8 mouse cellular contexts compared by ENCODE assay signal in genomic region chr3:51388904-51389303, GRCm38 (mm10). TPM values are rescaled to one million over a fixed set of nuclear protein-coding genes. Genes with fewer than 3 reads are reported as not detected.
A peak's percentile ranks its signal among the peaks of the same experiment; 100 is the strongest.
DNase-seq lines count a peak whose midpoint lies in the region; ATAC-seq and TF ChIP-seq lines count a peak whose summit lies in the region.

No protein-coding gene starts in this region.

- TF ChIP-seq CTCF in kidney, postnatal 0 days (IDR thresholded peaks at IDR 0.05; ENCODE audit: low read depth), result no peak

- ATAC-seq in kidney, postnatal 0 days (replicated peaks; ENCODE audit: low FRiP score, low read depth), result no peak; the same call in 1 of the 2 replicates
- no peak for ATAC-seq in limb, embryonic 14.5 days (ENCODE audit: low FRiP score, low read depth)
- ATAC-seq in neural tube, embryonic 13.5 days (ENCODE audit: low read depth), result no peak

- 0 out of 2 replicates have a peak overlapping the region, but pooled peaks have one; percentile 27 for H3K9ac ChIP-seq in kidney, postnatal 0 days (ENCODE audit: low read depth, low read length)
- peak overlapping the region; percentile 40; the same call in 1 of the 2 replicates for H3K9ac ChIP-seq in limb, embryonic 14.5 days (ENCODE audit: low read depth, low read length, severe bottlenecking)
- H3K9ac ChIP-seq in neural tube, embryonic 13.5 days, result peak overlapping the region; percentile 60

- peak overlapping the region; percentile 47 for H3K4me2 ChIP-seq in kidney, postnatal 0 days (ENCODE audit: low read length)
- peak overlapping the region; percentile 44 for H3K4me2 ChIP-seq in limb, embryonic 14.5 days (replicated peaks; ENCODE audit: low read depth, low read length, severe bottlenecking)
- H3K4me2 ChIP-seq in neural tube, embryonic 13.5 days, result peak overlapping the region; percentile 51

- H3K27ac ChIP-seq in kidney, postnatal 0 days, result no peak overlapping the region
- H3K27ac ChIP-seq in limb, embryonic 14.5 days (replicated peaks; ENCODE audit: low read depth, low read length), result no peak overlapping the region
- no peak overlapping the region for H3K27ac ChIP-seq in neural tube, embryonic 13.5 days (replicated peaks)

- no peaks in the 10 kb centered on the region for H3K36me3 ChIP-seq in kidney, postnatal 0 days (ENCODE audit: insufficient read depth, low read length)
- H3K36me3 ChIP-seq in erythroblast, embryonic 14.5 days (ENCODE audit: control insufficient read depth), result no peaks in the 10 kb centered on the region
- no peaks in the 10 kb centered on the region for H3K36me3 ChIP-seq in limb, embryonic 14.5 days (ENCODE audit: control insufficient read depth, insufficient read depth, low read length)
- no peaks in the 10 kb centered on the region for H3K36me3 ChIP-seq in neural tube, embryonic 13.5 days

- H3K9me3 ChIP-seq in kidney, postnatal 0 days (replicated peaks; ENCODE audit: low read length), result no peaks in the 10 kb centered on the region
- no peaks in the 10 kb centered on the region for H3K9me3 ChIP-seq in erythroblast, embryonic 14.5 days (ENCODE audit: control insufficient read depth, low read length)
- H3K9me3 ChIP-seq in limb, embryonic 14.5 days (ENCODE audit: control insufficient read depth, low read length), result no peaks in the 10 kb centered on the region
- H3K9me3 ChIP-seq in neural tube, embryonic 13.5 days, result no peaks in the 10 kb centered on the region

- DNase-seq in kidney, postnatal 0 days (ENCODE audit: low spot score), result no peak
- no peak for DNase-seq in kidney, adult 9 months
- no peak for DNase-seq in limb, embryonic 14.5 days (ENCODE audit: low spot score)
- no peak for DNase-seq in right cerebral cortex, adult 2 months (ENCODE audit: low spot score in 2 of 2)
- no peak for DNase-seq in urinary bladder, adult 2 months (ENCODE audit: low spot score)
- DNase-seq in cerebellum, postnatal 10 days, result no peak

- WGBS in kidney, postnatal 0 days, result 5% methylated on average over 13 of the region's 13 CpGs
- 11% methylated on average over 13 of the region's 13 CpGs for WGBS in limb, embryonic 14.5 days
- 4% methylated on average over 13 of the region's 13 CpGs for WGBS in neural tube, embryonic 13.5 days

- 0 out of 2 replicates have a peak overlapping the region, but pooled peaks have one; percentile 11 for H3K4me3 ChIP-seq in kidney, postnatal 0 days (replicated peaks; ENCODE audit: low read depth, low read length)
- peak overlapping the region; percentile 56 for H3K4me3 ChIP-seq in erythroblast, embryonic 14.5 days (replicated peaks)
- H3K4me3 ChIP-seq in limb, embryonic 14.5 days (replicated peaks; ENCODE audit: low read length), result peak overlapping the region; percentile 13
- peak overlapping the region; percentile 16; the same call in 1 of the 2 replicates for H3K4me3 ChIP-seq in neural tube, embryonic 13.5 days

- TF ChIP-seq POLR2A in limb, embryonic 14.5 days (IDR thresholded peaks at IDR 0.05; ENCODE audit: borderline replicate concordance, extremely low read depth, insufficient read depth, insufficient read length), result no peak

- no peaks in the 10 kb centered on the region for H3K27me3 ChIP-seq in kidney, postnatal 0 days (ENCODE audit: insufficient read depth, low read length)
- no peaks in the 10 kb centered on the region for H3K27me3 ChIP-seq in erythroblast, embryonic 14.5 days (ENCODE audit: control insufficient read depth)
- no peaks in the 10 kb centered on the region for H3K27me3 ChIP-seq in limb, embryonic 14.5 days (ENCODE audit: control insufficient read depth, insufficient read depth, low read length)
- H3K27me3 ChIP-seq in neural tube, embryonic 13.5 days, result 0 out of 2 replicates have a peak, but pooled peaks cover 5% of the 10 kb centered on the region

- H3K4me1 ChIP-seq in kidney, postnatal 0 days (replicated peaks; ENCODE audit: insufficient read depth, low read length), result 0 out of 2 replicates have a peak, but pooled peaks cover 3% of the 10 kb centered on the region
- peaks cover 43% of the 10 kb centered on the region for H3K4me1 ChIP-seq in erythroblast, embryonic 14.5 days (ENCODE audit: control insufficient read depth)
- H3K4me1 ChIP-seq in limb, embryonic 14.5 days (ENCODE audit: control insufficient read depth, insufficient read depth, low read length), result no peaks in the 10 kb centered on the region
- H3K4me1 ChIP-seq in neural tube, embryonic 13.5 days (replicated peaks), result peaks cover 6% of the 10 kb centered on the region

RNA-seq across cellular contexts. Expression of gene Mgarp, which starts 7.6 kb away (rescaled TPM):
- 0.76 and 0.88 TPM in 2 replicates for polyA plus RNA-seq in kidney, postnatal 0 days (2015; fragmentation: Nextera tagmentation; extraction: Ambion mirVana)
- 0.08 TPM in 2 replicates for polyA plus RNA-seq in erythroblast, embryonic 14.5 days (2012)
- 3.1 TPM in 2 replicates for polyA plus RNA-seq in limb, embryonic 14.5 days (2012; rRNA removed)
- 4.0 and 4.9 TPM in 2 replicates for polyA plus RNA-seq in limb, embryonic 14.5 days (2014; fragmentation: Nextera tagmentation; extraction: Ambion mirVana)
- polyA plus RNA-seq in neural tube, embryonic 13.5 days (2015; fragmentation: Nextera tagmentation; extraction: Ambion mirVana), result 0.28 and 1.7 TPM in 2 replicates
- 2.9 and 3.6 TPM in 2 replicates for polyA plus RNA-seq in urinary bladder, adult 2 months (2012; rRNA removed)

RNA-seq across cellular contexts. Expression of gene Ndufc1, which starts 19.9 kb away (rescaled TPM):
- 1,354 and 1,434 TPM in 2 replicates for polyA plus RNA-seq in kidney, postnatal 0 days (2015; fragmentation: Nextera tagmentation; extraction: Ambion mirVana)
- 4.2 and 5.7 TPM in 2 replicates for polyA plus RNA-seq in erythroblast, embryonic 14.5 days (2012)
- 249 and 276 TPM in 2 replicates for polyA plus RNA-seq in limb, embryonic 14.5 days (2012; rRNA removed)
- 624 and 640 TPM in 2 replicates for polyA plus RNA-seq in limb, embryonic 14.5 days (2014; fragmentation: Nextera tagmentation; extraction: Ambion mirVana)
- 833 and 860 TPM in 2 replicates for polyA plus RNA-seq in neural tube, embryonic 13.5 days (2015; fragmentation: Nextera tagmentation; extraction: Ambion mirVana)
- 295 and 320 TPM in 2 replicates for polyA plus RNA-seq in urinary bladder, adult 2 months (2012; rRNA removed)

RNA-seq across cellular contexts. Expression of gene Naa15, which starts 26.0 kb away (rescaled TPM):
- polyA plus RNA-seq in kidney, postnatal 0 days (2015; fragmentation: Nextera tagmentation; extraction: Ambion mirVana), result 26.5 and 26.6 TPM in 2 replicates
- 1.2 TPM in 2 replicates for polyA plus RNA-seq in erythroblast, embryonic 14.5 days (2012)
- polyA plus RNA-seq in limb, embryonic 14.5 days (2012; rRNA removed), result 22.4 and 26.9 TPM in 2 replicates
- 37.4 and 37.8 TPM in 2 replicates for polyA plus RNA-seq in limb, embryonic 14.5 days (2014; fragmentation: Nextera tagmentation; extraction: Ambion mirVana)
- polyA plus RNA-seq in neural tube, embryonic 13.5 days (2015; fragmentation: Nextera tagmentation; extraction: Ambion mirVana), result 49.8 and 54.2 TPM in 2 replicates
- 21.1 and 22.9 TPM in 2 replicates for polyA plus RNA-seq in urinary bladder, adult 2 months (2012; rRNA removed)

RNA-seq across cellular contexts. Expression of gene Elf2, which starts 48.4 kb away (rescaled TPM):
- polyA plus RNA-seq in kidney, postnatal 0 days (2015; fragmentation: Nextera tagmentation; extraction: Ambion mirVana), result 56.2 and 60.3 TPM in 2 replicates
- 1.1 and 1.4 TPM in 2 replicates for polyA plus RNA-seq in erythroblast, embryonic 14.5 days (2012)
- polyA plus RNA-seq in limb, embryonic 14.5 days (2012; rRNA removed), result 60.8 and 61.4 TPM in 2 replicates
- polyA plus RNA-seq in limb, embryonic 14.5 days (2014; fragmentation: Nextera tagmentation; extraction: Ambion mirVana), result 59.3 and 64.0 TPM in 2 replicates
- 39.1 and 46.4 TPM in 2 replicates for polyA plus RNA-seq in neural tube, embryonic 13.5 days (2015; fragmentation: Nextera tagmentation; extraction: Ambion mirVana)
- polyA plus RNA-seq in urinary bladder, adult 2 months (2012; rRNA removed), result 52.0 and 53.9 TPM in 2 replicates

Comparison
In these comparisons a context has a peak if more than half of its experiments do, and no peak if none do; other contexts are left out.
1. RNA of gene Ndufc1, which starts 19.9 kb away (polyA plus RNA-seq): 1,354 to 1,434 TPM in kidney, postnatal 0 days, 833 to 860 TPM in neural tube, embryonic 13.5 days, 249 to 640 TPM in limb, embryonic 14.5 days and 295 to 320 TPM in urinary bladder, adult 2 months; 4.2 to 5.7 TPM in erythroblast, embryonic 14.5 days; every median in the first group is over 10 times any median in the second.
2. RNA of gene Naa15, which starts 26.0 kb away (polyA plus RNA-seq): 49.8 to 54.2 TPM in neural tube, embryonic 13.5 days, 22.4 to 37.8 TPM in limb, embryonic 14.5 days, 26.5 to 26.6 TPM in kidney, postnatal 0 days and 21.1 to 22.9 TPM in urinary bladder, adult 2 months; 1.2 TPM in erythroblast, embryonic 14.5 days; every median in the first group is over 10 times any median in the second.
3. Peak in every context shown above with its lines, with median percentiles within 50 percentile points of each other: H3K4me2 ChIP-seq, H3K4me3 ChIP-seq and H3K9ac ChIP-seq.